Comparison of ENCODE assay signal across 8 mouse cellular contexts in the genomic region with DNA sequence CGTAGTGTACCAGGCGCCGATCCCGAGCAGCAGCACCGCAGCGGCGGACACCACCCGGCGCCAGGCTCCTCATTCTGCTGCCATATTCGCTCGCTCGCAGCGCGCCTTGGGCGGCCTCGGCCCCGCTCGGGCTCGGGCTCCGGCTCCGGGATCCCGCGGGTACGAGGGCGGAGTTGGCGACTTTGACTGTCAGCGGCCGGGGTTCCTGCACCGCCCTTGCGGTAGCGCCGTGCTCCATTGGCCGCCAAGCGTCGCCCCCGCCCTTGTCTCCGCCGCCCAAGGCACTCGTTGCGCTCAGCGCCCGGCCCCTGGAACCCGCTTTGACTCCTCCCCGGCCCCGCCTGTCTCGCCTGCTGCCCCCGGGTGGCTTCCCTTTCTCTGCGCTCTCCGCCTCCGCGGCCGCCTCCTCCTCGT. TPM values are rescaled to one million over a fixed set of nuclear protein-coding genes. Genes with fewer than 3 reads are reported as not detected.
DNase-seq lines count a peak whose midpoint lies in the region; ATAC-seq and TF ChIP-seq lines count a peak whose summit lies in the region.

Gfod1 (minus strand) TSS at position 155 of the 414 bp plus-strand sequence.

- H3K4me2 ChIP-seq in heart, embryonic 12.5 days = peak within 1 kb of the TSS; percentile 90
- H3K4me2 ChIP-seq in kidney, postnatal 0 days (ENCODE audit: low read length) = peak within 1 kb of the TSS; percentile 79
- H3K4me2 ChIP-seq in liver, embryonic 11.5 days = peak within 1 kb of the TSS; percentile 100
- peak within 1 kb of the TSS; percentile 100 for H3K4me2 ChIP-seq in stomach, embryonic 14.5 days (replicated peaks; ENCODE audit: low read depth, low read length)

- peak; percentile 93 for ATAC-seq in heart, embryonic 12.5 days (ENCODE audit: insufficient number of reproducible peaks, low FRiP score)
- ATAC-seq in kidney, postnatal 0 days (replicated peaks; ENCODE audit: low FRiP score, low read depth) = peak; percentile 90
- ATAC-seq in liver, embryonic 11.5 days (replicated peaks; ENCODE audit: low FRiP score) = peak; percentile 96
- ATAC-seq in stomach, embryonic 14.5 days (ENCODE audit: insufficient number of reproducible peaks, insufficient read depth, low FRiP score, low read depth) = peak; percentile 94

- TF ChIP-seq CTCF in kidney, postnatal 0 days (IDR thresholded peaks at IDR 0.05; ENCODE audit: low read depth) = peak; percentile 58

- peak within 1 kb of the TSS; percentile 79 for H3K27ac ChIP-seq in heart, embryonic 12.5 days (ENCODE audit: poor library complexity, severe bottlenecking)
- H3K27ac ChIP-seq in kidney, postnatal 0 days = peak within 1 kb of the TSS; percentile 58
- H3K27ac ChIP-seq in liver, embryonic 11.5 days (ENCODE audit: low read depth, low read length) = peak within 1 kb of the TSS; percentile 28; the same call in 1 of the 2 replicates
- peak within 1 kb of the TSS; percentile 75 for H3K27ac ChIP-seq in stomach, embryonic 14.5 days (ENCODE audit: low read length)

- 1% methylated on average over 52 of the region's 53 CpGs for WGBS in heart, embryonic 12.5 days
- under 1% methylated on average over 53 of the region's 53 CpGs for WGBS in kidney, postnatal 0 days
- under 1% methylated on average over 53 of the region's 53 CpGs for WGBS in liver, embryonic 11.5 days
- under 1% methylated on average over 53 of the region's 53 CpGs for WGBS in stomach, embryonic 14.5 days

- H3K36me3 ChIP-seq in erythroblast, embryonic 14.5 days (ENCODE audit: control insufficient read depth) = no peaks in the 10 kb centered on the region
- H3K36me3 ChIP-seq in heart, embryonic 12.5 days = no peaks in the 10 kb centered on the region
- H3K36me3 ChIP-seq in kidney, postnatal 0 days (ENCODE audit: insufficient read depth, low read length) = no peaks in the 10 kb centered on the region
- H3K36me3 ChIP-seq in liver, embryonic 11.5 days (ENCODE audit: control insufficient read depth, insufficient read depth, low read length) = no peaks in the 10 kb centered on the region
- no peaks in the 10 kb centered on the region for H3K36me3 ChIP-seq in stomach, embryonic 14.5 days (ENCODE audit: control insufficient read depth, insufficient read depth, low read length)

- H3K27me3 ChIP-seq in erythroblast, embryonic 14.5 days (ENCODE audit: control insufficient read depth) = peaks cover 68% of the 10 kb centered on the region
- H3K27me3 ChIP-seq in heart, embryonic 12.5 days (replicated peaks) = no peaks in the 10 kb centered on the region
- peaks cover 5% of the 10 kb centered on the region; the same call in 1 of the 2 replicates for H3K27me3 ChIP-seq in kidney, postnatal 0 days (ENCODE audit: insufficient read depth, low read length)
- H3K27me3 ChIP-seq in liver, embryonic 11.5 days (replicated peaks; ENCODE audit: control insufficient read depth, insufficient read depth, low read length) = peaks cover 27% of the 10 kb centered on the region
- 0 out of 2 replicates have a peak, but pooled peaks cover 12% of the 10 kb centered on the region for H3K27me3 ChIP-seq in stomach, embryonic 14.5 days (ENCODE audit: control insufficient read depth, insufficient read depth, low read length)

- H3K4me1 ChIP-seq in erythroblast, embryonic 14.5 days (ENCODE audit: control insufficient read depth) = peaks cover 27% of the 10 kb centered on the region
- peaks cover 32% of the 10 kb centered on the region for H3K4me1 ChIP-seq in heart, embryonic 12.5 days (replicated peaks)
- H3K4me1 ChIP-seq in kidney, postnatal 0 days (replicated peaks; ENCODE audit: insufficient read depth, low read length) = peaks cover 12% of the 10 kb centered on the region
- H3K4me1 ChIP-seq in liver, embryonic 11.5 days (replicated peaks; ENCODE audit: control insufficient read depth, insufficient read depth, low read length) = peaks cover 31% of the 10 kb centered on the region
- H3K4me1 ChIP-seq in stomach, embryonic 14.5 days (ENCODE audit: control insufficient read depth, insufficient read depth, low read length) = peaks cover 17% of the 10 kb centered on the region

- peak; percentile 95 to 96 for DNase-seq in B cell, adult 2 months
- peak; percentile 99 for DNase-seq in brain, adult 2 months (ENCODE audit: low read depth, low spot score)
- DNase-seq in kidney, postnatal 0 days (ENCODE audit: low spot score) = peak; percentile 98
- DNase-seq in liver, embryonic 11.5 days (ENCODE audit: low spot score) = peak; percentile 93
- DNase-seq in naive thymus-derived CD4-positive, alpha-beta T cell, adult 2 months (ENCODE audit: low read depth) = peak; percentile 94

- peak within 1 kb of the TSS; percentile 62 for H3K4me3 ChIP-seq in erythroblast, embryonic 14.5 days (replicated peaks)
- peak within 1 kb of the TSS; percentile 62 for H3K4me3 ChIP-seq in heart, embryonic 12.5 days
- peak within 1 kb of the TSS; percentile 64 for H3K4me3 ChIP-seq in kidney, postnatal 0 days (replicated peaks; ENCODE audit: low read depth, low read length)
- peak within 1 kb of the TSS; percentile 72 for H3K4me3 ChIP-seq in liver, embryonic 11.5 days (ENCODE audit: low read depth, low read length)
- H3K4me3 ChIP-seq in stomach, embryonic 14.5 days (ENCODE audit: low read depth, low read length) = peak within 1 kb of the TSS; percentile 65

- no peaks in the 10 kb centered on the region for H3K9me3 ChIP-seq in erythroblast, embryonic 14.5 days (ENCODE audit: control insufficient read depth, low read length)
- no peaks in the 10 kb centered on the region for H3K9me3 ChIP-seq in heart, embryonic 12.5 days (replicated peaks)
- H3K9me3 ChIP-seq in kidney, postnatal 0 days (replicated peaks; ENCODE audit: low read length) = no peaks in the 10 kb centered on the region
- H3K9me3 ChIP-seq in liver, embryonic 11.5 days (ENCODE audit: control insufficient read depth, low read length) = no peaks in the 10 kb centered on the region
- H3K9me3 ChIP-seq in stomach, embryonic 14.5 days (ENCODE audit: control insufficient read depth, low read depth, low read length) = no peaks in the 10 kb centered on the region

- H3K9ac ChIP-seq in heart, embryonic 12.5 days = peak within 1 kb of the TSS; percentile 74
- H3K9ac ChIP-seq in kidney, postnatal 0 days (ENCODE audit: low read depth, low read length) = peak within 1 kb of the TSS; percentile 67
- peak within 1 kb of the TSS; percentile 66 for H3K9ac ChIP-seq in liver, embryonic 11.5 days (ENCODE audit: low read depth, low read length)
- H3K9ac ChIP-seq in stomach, embryonic 14.5 days (replicated peaks; ENCODE audit: low read depth, low read length) = peak within 1 kb of the TSS; percentile 55

RNA-seq across cellular contexts. Expression of gene Gfod1, which starts in this region (rescaled TPM):
- polyA plus RNA-seq in erythroblast, embryonic 14.5 days (2012) = 0.01 and 0.03 TPM in 2 replicates
- 0.98 and 1.0 TPM in 2 replicates for polyA plus RNA-seq in heart, embryonic 12.5 days (2016; fragmentation: Nextera tagmentation; extraction: Ambion mirVana)
- polyA plus RNA-seq in kidney, postnatal 0 days (2015; fragmentation: Nextera tagmentation; extraction: Ambion mirVana) = 0.34 TPM in 2 replicates
- 0.37 and 0.42 TPM in 2 replicates for polyA plus RNA-seq in liver, embryonic 11.5 days (2014; fragmentation: Nextera tagmentation; extraction: Ambion mirVana)
- 0.49 and 1.0 TPM in 2 replicates for polyA plus RNA-seq in stomach, embryonic 14.5 days (2014; fragmentation: Nextera tagmentation; extraction: Ambion mirVana)

Comparison
In these comparisons a context has a peak if more than half of its experiments do, and no peak if none do; other contexts are left out.
1. Peak in every context shown above with its lines: DNase-seq, ATAC-seq, H3K4me3 ChIP-seq and H3K27ac ChIP-seq.
2. Peak in DNase-seq, ATAC-seq, H3K4me3 ChIP-seq, H3K27ac ChIP-seq, H3K9ac ChIP-seq and H3K4me2 ChIP-seq in kidney, postnatal 0 days; RNA of the gene not detected or under 1 TPM.
3. Peak in DNase-seq, ATAC-seq, H3K4me3 ChIP-seq, H3K27ac ChIP-seq, H3K9ac ChIP-seq and H3K4me2 ChIP-seq in liver, embryonic 11.5 days; RNA of the gene not detected or under 1 TPM.
4. H3K27ac ChIP-seq: peak in every context shown above with its lines; median percentile 79 in heart, embryonic 12.5 days; 75 in stomach, embryonic 14.5 days; 58 in kidney, postnatal 0 days; 28 in liver, embryonic 11.5 days.